Mouse (Mus musculus): ENCODE measurements around the gene Ctsw.

Ctsw gene

DNA sequence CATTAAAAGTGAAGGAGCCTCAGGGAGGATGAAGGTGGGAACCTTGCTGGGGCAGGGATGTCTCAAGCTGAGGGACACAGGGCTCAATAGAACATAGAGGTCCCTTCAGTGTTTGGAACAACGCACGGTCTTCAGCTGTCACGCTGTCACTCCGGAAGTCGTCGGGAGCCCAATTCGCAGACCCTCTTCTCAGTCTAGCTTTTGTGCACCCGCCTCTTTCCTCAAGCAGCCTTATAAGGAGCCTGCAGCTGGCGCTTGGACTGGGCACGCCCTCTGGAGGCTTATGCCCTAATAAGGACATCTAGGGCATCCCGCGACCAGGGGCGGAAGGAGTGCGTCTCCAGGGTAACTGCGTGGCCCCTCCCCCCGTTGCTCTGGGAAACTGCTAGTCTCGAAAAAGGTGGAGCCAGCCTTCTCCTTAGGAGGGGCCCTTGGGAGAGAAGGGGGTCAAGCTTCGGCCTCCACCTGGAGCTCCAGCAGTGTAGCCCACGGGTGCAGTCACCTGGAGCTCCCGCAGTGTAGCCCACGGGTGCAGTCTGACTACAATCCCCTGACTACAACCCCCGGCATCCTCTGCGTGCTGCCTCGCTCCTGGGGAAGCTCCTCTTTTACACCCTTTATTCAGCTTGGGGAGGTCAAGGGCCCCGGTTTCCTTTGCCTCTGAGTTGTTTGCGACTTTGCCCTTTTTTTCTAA is 20.7 kb upstream of the Ctsw start:
- CTCF ChIA-PET, result interaction anchor here (0.5 to 1.1 kb wide), 3 partner anchors 22 to 557 kb away, joined by 3 to 12 read pairs (median 3); partner anchors contain the start of gene Snx32

DNA sequence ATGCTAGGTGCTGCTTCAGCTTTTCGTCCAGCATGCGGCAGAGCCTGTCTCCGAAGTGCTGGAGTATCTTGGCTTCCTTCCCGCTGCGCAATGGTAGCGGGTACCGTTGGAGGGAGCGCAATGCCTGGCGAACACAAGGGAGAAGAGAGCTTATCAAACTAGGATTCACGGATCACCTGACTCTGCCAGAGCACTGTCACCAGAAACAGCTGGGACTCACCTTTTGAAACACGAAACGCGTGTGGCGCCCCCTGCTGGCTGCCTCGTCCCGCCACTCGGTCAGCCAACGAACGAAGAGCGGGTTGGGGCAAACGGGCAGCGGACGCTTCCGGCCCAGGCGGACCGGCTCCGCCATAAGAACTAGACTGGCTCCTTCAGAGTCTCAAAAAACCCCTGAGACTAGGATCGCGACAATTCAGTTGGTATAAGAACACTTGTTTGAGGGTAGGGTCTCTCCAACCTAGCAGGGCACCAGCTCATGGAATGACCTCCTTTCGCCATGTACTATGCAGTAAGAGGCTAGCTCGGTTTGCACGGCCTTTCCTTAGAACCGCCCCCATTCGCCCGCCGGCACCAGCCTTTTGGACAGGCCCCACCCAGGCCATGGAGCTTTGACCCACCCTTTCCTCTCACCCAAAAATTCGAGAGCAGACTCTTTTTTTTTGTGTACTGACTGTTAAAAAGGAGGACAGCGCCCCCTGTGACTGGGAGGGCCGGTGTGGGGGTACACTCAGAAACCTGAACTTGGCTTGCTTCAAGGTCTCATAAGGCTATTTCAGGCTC is 19.7 kb upstream of the Ctsw start, which contains the start of gene Mus81:
Gene Mus81 (minus strand): TSS at position 635 of the 783 bp plus-strand sequence.
- CTCF ChIA-PET, result interaction anchor here (0.7 to 1.7 kb wide), 6 partner anchors 14 to 55 kb away, joined by 3 to 9 read pairs (median 4); partner anchors contain the start of genes Efemp2 and Snx32

DNA sequence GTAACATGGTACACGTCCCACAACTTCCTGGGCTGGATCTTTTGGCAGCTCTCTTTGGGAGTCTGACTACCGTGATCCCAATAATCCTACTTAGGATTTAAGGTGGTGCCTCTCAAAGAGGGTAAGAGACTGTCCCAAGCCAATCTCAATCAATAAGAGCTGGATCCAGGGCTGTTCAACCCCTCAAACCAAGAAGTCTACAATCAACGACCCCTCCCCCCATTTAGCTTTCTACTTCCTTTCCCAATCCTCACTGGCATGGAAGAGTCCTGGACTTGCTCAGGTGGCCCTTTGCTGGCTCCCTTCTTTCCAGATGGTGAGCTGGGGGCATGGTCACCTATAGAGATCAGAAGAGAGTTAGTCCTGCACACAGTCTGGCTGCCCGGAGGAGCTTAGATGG is 18.5 kb upstream of the Ctsw start:
- CTCF ChIA-PET, result interaction anchor here (0.9 to 1.7 kb wide), 3 partner anchors 13 to 54 kb away, joined by 4 to 9 read pairs (median 5); partner anchors contain the start of gene Efemp2

GRCm38 (mm10) chr19:5486286-5486685 is 18.0 kb upstream of the Ctsw start:
- CTCF ChIA-PET, result no interaction called here

DNA sequence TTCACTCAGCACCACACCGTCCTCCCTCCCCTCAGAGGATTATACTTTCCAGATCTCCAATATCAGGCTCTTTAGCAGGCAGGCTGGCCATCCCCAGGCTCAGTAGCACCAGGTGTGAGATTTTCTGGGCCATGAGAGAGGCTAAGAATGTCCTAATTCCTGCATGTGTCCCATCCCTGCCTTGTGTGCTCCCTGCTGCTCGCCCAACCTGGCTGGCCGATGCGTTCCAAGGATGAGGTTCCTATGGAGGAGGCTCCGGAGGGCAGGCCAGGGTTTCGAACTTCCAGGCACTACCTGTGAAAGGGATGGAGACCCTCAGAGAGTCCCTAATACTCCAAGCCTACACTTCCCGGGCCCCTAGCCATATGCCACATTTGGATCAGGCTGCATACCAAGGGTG is 17.5 kb upstream of the Ctsw start:
- CTCF ChIA-PET, result no interaction called here

- CTCF ChIA-PET, result no interaction called here
These were observed 17.1 kb upstream of the Ctsw start for GRCm38 (mm10) chr19:5485371-5485770.

DNA sequence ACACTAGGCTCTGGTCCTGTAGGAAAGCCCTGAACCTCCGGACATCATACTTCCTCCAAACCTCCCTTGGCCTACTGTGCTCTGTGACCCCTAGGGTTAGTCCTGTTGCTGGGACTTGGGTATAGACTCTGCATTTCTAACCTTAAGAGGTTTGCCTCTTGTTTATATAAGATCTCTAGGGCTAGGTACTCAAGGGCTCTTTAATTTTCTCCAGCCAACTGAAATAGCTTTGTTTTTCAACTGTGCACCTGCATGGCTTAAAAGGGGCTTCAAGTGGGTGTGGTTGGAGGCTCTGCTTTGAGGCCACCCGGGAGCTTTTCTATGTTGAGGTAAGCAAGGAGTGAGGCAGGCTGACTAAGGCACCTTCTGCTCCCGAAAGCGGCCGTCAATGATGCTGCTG is 16.2 kb upstream of the Ctsw start:
- CTCF ChIA-PET, result no interaction called here

GRCm38 (mm10) chr19:5483386-5484359 is 15.4 kb upstream of the Ctsw start:
- CTCF ChIA-PET, result no interaction called here

DNA sequence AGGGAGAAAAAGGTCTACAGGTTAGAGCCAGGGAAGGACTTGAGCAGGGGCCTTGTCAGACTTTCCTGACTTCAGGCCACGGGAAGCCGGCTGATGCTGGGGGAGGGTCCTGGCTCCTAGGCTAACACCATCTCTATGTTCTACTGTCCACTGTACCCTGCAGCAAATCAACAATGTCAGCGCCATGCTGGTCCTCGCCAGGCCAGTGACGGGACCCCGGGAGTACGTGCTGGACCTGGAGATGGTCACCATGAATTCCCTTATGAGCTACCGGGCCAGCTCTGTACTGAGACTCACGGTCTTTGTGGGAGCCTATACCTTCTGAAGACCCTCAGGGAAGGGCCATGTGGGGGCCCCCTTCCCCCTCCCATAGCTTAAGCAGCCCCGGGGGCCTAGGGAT is 13.1 kb upstream of the Ctsw start:
- CTCF ChIA-PET, result no interaction called here

DNA sequence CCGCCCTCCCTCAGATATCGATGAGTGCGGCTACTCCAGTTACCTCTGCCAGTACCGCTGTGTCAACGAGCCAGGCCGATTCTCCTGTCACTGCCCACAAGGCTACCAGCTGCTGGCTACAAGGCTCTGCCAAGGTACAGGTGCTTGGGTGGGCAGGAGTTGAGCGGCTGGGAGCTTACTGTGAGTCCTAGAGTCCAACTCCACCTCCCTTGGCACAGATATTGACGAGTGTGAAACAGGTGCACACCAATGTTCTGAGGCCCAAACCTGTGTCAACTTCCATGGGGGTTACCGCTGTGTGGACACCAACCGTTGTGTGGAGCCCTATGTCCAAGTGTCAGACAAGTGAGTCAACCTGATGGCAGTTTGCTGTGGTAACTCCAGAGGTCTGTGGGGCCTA is 11.7 kb upstream of the Ctsw start:
- CTCF ChIA-PET, result no interaction called here

- CTCF ChIA-PET, result no interaction called here
These were observed 9.5 kb upstream of the Ctsw start for GRCm38 (mm10) chr19:5477668-5478300.

DNA sequence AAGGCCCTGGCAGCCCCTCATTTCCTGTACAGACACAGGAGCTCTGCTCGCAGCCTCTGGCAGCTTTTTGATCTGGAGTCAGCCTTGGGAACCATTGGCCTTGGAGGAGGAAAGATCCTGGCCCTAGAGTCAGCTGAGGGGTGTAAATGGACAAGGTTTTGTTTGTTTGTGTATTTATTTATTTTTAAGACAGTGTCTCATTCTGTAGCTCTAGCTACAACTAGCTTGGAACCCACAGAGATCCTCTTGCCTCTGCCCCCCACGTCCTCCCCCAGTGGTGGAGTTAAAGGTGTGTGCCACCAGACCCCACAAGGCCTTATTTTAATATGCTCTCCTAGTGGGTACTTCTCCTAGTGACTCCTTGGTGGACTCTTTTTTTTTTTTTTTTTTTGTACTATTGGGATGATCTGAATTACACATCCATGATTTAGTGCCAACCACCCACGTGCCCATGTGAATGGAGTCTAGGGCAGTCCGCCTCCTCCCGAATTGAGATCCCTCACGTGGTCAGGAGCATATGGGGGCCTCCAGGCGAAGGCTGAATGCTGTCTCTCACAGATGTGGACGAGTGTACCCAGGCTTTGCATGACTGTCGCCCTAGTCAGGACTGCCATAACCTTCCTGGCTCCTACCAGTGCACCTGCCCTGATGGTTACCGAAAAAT is 8.8 kb upstream of the Ctsw start:
- CTCF ChIA-PET, result no interaction called here

DNA sequence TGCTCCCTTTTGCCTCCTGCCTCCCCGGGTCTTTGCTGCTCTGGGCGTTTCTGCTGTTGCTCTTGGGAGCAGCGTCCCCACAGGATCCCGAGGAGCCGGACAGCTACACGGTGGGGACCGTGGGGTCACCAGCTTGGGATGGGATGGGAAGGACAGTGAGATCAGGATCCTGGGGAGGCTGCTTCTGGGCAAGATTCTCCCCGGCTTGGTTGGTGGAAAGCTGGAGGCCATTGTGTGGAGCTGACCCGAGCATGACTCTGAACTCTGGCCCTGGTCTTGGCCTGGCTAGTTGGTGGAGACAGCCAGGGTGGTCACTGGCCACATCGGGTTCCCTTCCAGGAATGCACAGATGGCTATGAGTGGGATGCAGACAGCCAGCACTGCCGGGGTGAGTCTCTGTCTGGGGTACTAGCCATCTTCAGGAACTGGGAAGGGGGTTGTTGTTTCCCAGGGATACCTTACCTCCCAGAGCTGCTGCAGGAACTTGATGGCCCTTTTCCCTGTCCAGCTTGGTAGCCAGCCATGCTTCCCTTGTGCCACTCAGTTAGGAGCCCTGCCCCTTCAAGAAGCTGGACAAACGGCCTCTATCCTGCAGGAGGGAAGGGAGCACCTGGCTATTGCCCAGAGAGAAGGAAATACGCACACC is 6.9 kb upstream of the Ctsw start:
- CTCF ChIA-PET, result interaction anchor here (0.6 to 0.9 kb wide), 2 partner anchors 11 to 88 kb away, joined by 3 to 6 read pairs; no protein-coding TSS in a partner anchor

GRCm38 (mm10) chr19:5474281-5475068 is 6.2 kb upstream of the Ctsw start:
- CTCF ChIA-PET, result interaction anchor here (1.6 kb wide), 1 partner anchor 13 kb away, joined by 4 read pairs; the partner anchor contains the start of gene Mus81

- CTCF ChIA-PET, result interaction anchor here (1.6 kb wide), 1 partner anchor 14 kb away, joined by 4 read pairs; the partner anchor contains the start of gene Mus81
These were observed 5.4 kb upstream of the Ctsw start, which contains the start of gene Efemp2 for GRCm38 (mm10) chr19:5473720-5474119. TSS of gene Efemp2 (plus strand) at chr19:5473954.

DNA sequence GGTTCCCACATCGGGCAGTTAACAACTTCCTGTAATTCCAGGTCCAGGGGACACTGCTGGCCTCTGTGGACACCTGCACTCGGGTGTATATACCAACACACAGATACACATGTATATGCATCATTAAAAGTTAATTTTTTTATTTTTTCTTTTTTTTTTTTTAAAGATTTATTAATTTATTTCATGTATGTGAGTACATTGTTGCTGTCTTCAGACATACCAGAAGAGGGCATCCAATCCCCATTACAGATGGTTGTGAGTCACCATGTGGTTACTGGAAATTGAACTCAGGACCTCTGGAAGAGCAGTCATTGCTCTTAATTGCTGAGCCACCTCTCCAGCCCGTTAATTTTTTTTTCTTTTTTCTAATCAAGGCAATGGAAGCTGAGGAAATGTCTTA is 4.5 kb upstream of the Ctsw start:
- CTCF ChIA-PET, result interaction anchor here (1.6 kb wide), 1 partner anchor 15 kb away, joined by 4 read pairs; the partner anchor contains the start of gene Mus81

DNA sequence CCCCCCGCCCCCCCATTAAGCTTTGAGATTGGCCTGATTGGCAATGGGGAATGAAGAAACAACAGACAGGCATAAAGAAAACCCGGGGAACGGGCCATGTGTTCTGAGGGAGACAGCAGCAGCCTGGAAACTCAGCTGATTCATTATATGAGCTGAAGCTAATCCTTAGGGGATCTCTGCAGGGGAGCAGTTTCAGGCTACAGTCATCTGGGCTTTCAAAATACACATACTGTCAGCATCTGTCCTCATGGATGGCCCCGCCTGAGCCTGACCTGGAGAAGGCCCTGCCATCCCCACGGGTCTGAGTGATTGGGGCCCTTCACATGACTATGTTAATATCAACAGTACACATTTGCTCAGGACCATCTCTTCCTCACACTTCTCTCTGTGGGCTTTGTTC is 3.5 kb upstream of the Ctsw start:
- CTCF ChIA-PET, result interaction anchor here (0.6 to 0.7 kb wide), 4 partner anchors 13 to 1187 kb away, joined by 3 to 8 read pairs (median 6); partner anchors contain the start of gene Fosl1

- CTCF ChIA-PET, result no interaction called here
These were observed 1.3 kb downstream of the Ctsw start for GRCm38 (mm10) chr19:5466916-5467500.

All from spleen, embryonic (tissue).